Mouse (Mus musculus): ENCODE results near the gene Evc. TPM values are rescaled to one million over a fixed set of nuclear protein-coding genes. Genes with fewer than 3 reads are reported as not detected.

The Evc gene
- polyA plus RNA-seq (2012; fragmentation: generic; extraction: Trizol): 22.2 TPM
- long read RNA-seq, experiment 1, full-length matches to known transcripts: 4 of 17 reads
- long read RNA-seq, experiment 1, partial matches to known transcripts: 2 of 17 reads
- long read RNA-seq, experiment 1, other reads (novel, unspliced or antisense): 11 of 17 reads
- long read RNA-seq, experiment 2, full-length matches to known transcripts: 76 of 178 reads
- long read RNA-seq, experiment 2, partial matches to known transcripts: 26 of 178 reads
- long read RNA-seq, experiment 2, other reads (novel, unspliced or antisense): 76 of 178 reads

- H3K27me3 ChIP-seq (ENCODE audit: control insufficient read depth, insufficient read depth, insufficient read length): no peaks in the 10 kb centered on the region
Observed at GRCm38 (mm10) chr5:37336485-37337105, at the start of gene Evc. TSS of gene Evc (minus strand) at chr5:37336894.

GRCm38 (mm10) chr5:37383570-37383969, 46.9 kb upstream of the Evc start:
- Histone ChIP-seq H3K79me2 (ENCODE audit: control insufficient read depth, insufficient read depth) (no peaks in the 10 kb centered on the region), H3K79me3 (ENCODE audit: low read depth) (no peaks in the 10 kb centered on the region), H3ac (ENCODE audit: control insufficient read depth, insufficient read length, low read depth) (no peak overlapping the region), H3K36me3 (ENCODE audit: control insufficient read depth, insufficient read depth) (peaks cover 31% of the 10 kb centered on the region), H3K27me3 (ENCODE audit: control insufficient read depth, insufficient read depth, insufficient read length) (no peaks in the 10 kb centered on the region), H3K4me3 (ENCODE audit: insufficient read depth, poor library complexity, severe bottlenecking) (no peak overlapping the region)
- no peak for TF ChIP-seq FOSL1 (IDR thresholded peaks at IDR 0.05; ENCODE audit: insufficient read depth, low read length, poor library complexity, severe bottlenecking)
- TF ChIP-seq MYOD1 (IDR thresholded peaks at IDR 0.05; ENCODE audit: control insufficient read depth, insufficient read length, low read depth): no peak
- TF ChIP-seq CEBPB (IDR thresholded peaks at IDR 0.05; ENCODE audit: low read depth): no peak
- TF ChIP-seq MYOG (IDR thresholded peaks at IDR 0.05; ENCODE audit: control insufficient read depth, extremely low read depth, insufficient read length): no peak
- no peak for TF ChIP-seq MAX (IDR thresholded peaks at IDR 0.05)
- no peak for TF ChIP-seq CTCF (IDR thresholded peaks at IDR 0.05; ENCODE audit: control insufficient read depth, insufficient read depth, insufficient read length)
- no peak for TF ChIP-seq USF1 (IDR thresholded peaks at IDR 0.05; ENCODE audit: low read depth)

More at GRCm38 (mm10) chr5:37336485-37337105, at the start of gene Evc:
- peak within 1 kb of the TSS; percentile 34 for H3K4me3 ChIP-seq (ENCODE audit: insufficient read depth, poor library complexity, severe bottlenecking)
- no peaks in the 10 kb centered on the region for H3K36me3 ChIP-seq (ENCODE audit: control insufficient read depth, insufficient read depth)
- TF ChIP-seq MAX (IDR thresholded peaks at IDR 0.05) (no peak), CEBPB (IDR thresholded peaks at IDR 0.05; ENCODE audit: low read depth) (no peak), FOSL1 (IDR thresholded peaks at IDR 0.05; ENCODE audit: insufficient read depth, low read length, poor library complexity, severe bottlenecking) (no peak), MYOD1 (IDR thresholded peaks at IDR 0.05; ENCODE audit: control insufficient read depth, insufficient read length, low read depth) (no peak), CTCF (IDR thresholded peaks at IDR 0.05; ENCODE audit: control insufficient read depth, insufficient read depth, insufficient read length) (no peak), MYOG (IDR thresholded peaks at IDR 0.05; ENCODE audit: control insufficient read depth, extremely low read depth, insufficient read length) (no peak), USF1 (IDR thresholded peaks at IDR 0.05; ENCODE audit: low read depth) (no peak)
- peaks cover 17% of the 10 kb centered on the region for H3K79me2 ChIP-seq (ENCODE audit: control insufficient read depth, insufficient read depth)
- peak within 1 kb of the TSS; percentile 86 for H3ac ChIP-seq (ENCODE audit: control insufficient read depth, insufficient read length, low read depth)
- no peaks in the 10 kb centered on the region for H3K79me3 ChIP-seq (ENCODE audit: low read depth)

- Histone ChIP-seq H3K36me3 (ENCODE audit: control insufficient read depth, insufficient read depth) (peaks cover 25% of the 10 kb centered on the region), H3K79me3 (ENCODE audit: low read depth) (no peaks in the 10 kb centered on the region), H3K4me3 (ENCODE audit: insufficient read depth, poor library complexity, severe bottlenecking) (no peak overlapping the region), H3ac (ENCODE audit: control insufficient read depth, insufficient read length, low read depth) (no peak overlapping the region), H3K79me2 (ENCODE audit: control insufficient read depth, insufficient read depth) (no peaks in the 10 kb centered on the region), H3K27me3 (ENCODE audit: control insufficient read depth, insufficient read depth, insufficient read length) (no peaks in the 10 kb centered on the region)
- TF ChIP-seq MAX (IDR thresholded peaks at IDR 0.05) (no peak), MYOD1 (IDR thresholded peaks at IDR 0.05; ENCODE audit: control insufficient read depth, insufficient read length, low read depth) (no peak), MYOG (IDR thresholded peaks at IDR 0.05; ENCODE audit: control insufficient read depth, extremely low read depth, insufficient read length) (no peak), FOSL1 (IDR thresholded peaks at IDR 0.05; ENCODE audit: insufficient read depth, low read length, poor library complexity, severe bottlenecking) (no peak), CTCF (IDR thresholded peaks at IDR 0.05; ENCODE audit: control insufficient read depth, insufficient read depth, insufficient read length) (no peak), USF1 (IDR thresholded peaks at IDR 0.05; ENCODE audit: low read depth) (no peak), CEBPB (IDR thresholded peaks at IDR 0.05; ENCODE audit: low read depth) (no peak)
Observed at GRCm38 (mm10) chr5:37380641-37381040, 43.9 kb upstream of the Evc start.

- TF ChIP-seq MAX (IDR thresholded peaks at IDR 0.05): no peak
- TF ChIP-seq MYOD1 (IDR thresholded peaks at IDR 0.05; ENCODE audit: control insufficient read depth, insufficient read length, low read depth): no peak
- no peak for TF ChIP-seq CEBPB (IDR thresholded peaks at IDR 0.05; ENCODE audit: low read depth)
- TF ChIP-seq CTCF (IDR thresholded peaks at IDR 0.05; ENCODE audit: control insufficient read depth, insufficient read depth, insufficient read length): no peak
- no peak for TF ChIP-seq FOSL1 (IDR thresholded peaks at IDR 0.05; ENCODE audit: insufficient read depth, low read length, poor library complexity, severe bottlenecking)
- TF ChIP-seq MYOG (IDR thresholded peaks at IDR 0.05; ENCODE audit: control insufficient read depth, extremely low read depth, insufficient read length): no peak
- no peak for TF ChIP-seq USF1 (IDR thresholded peaks at IDR 0.05; ENCODE audit: low read depth)
- no peak overlapping the region for H3K4me3 ChIP-seq (ENCODE audit: insufficient read depth, poor library complexity, severe bottlenecking)
- no peak overlapping the region for H3ac ChIP-seq (ENCODE audit: control insufficient read depth, insufficient read length, low read depth)
- peaks cover 30% of the 10 kb centered on the region for H3K36me3 ChIP-seq (ENCODE audit: control insufficient read depth, insufficient read depth)
- H3K79me3 ChIP-seq (ENCODE audit: low read depth): no peaks in the 10 kb centered on the region
- no peaks in the 10 kb centered on the region for H3K79me2 ChIP-seq (ENCODE audit: control insufficient read depth, insufficient read depth)
- H3K27me3 ChIP-seq (ENCODE audit: control insufficient read depth, insufficient read depth, insufficient read length): no peaks in the 10 kb centered on the region
Observed at GRCm38 (mm10) chr5:37377376-37377775, 40.7 kb upstream of the Evc start.

GRCm38 (mm10) chr5:37368796-37369195, 32.1 kb upstream of the Evc start:
- H3K79me3 ChIP-seq (ENCODE audit: low read depth): no peaks in the 10 kb centered on the region
- H3K27me3 ChIP-seq (ENCODE audit: control insufficient read depth, insufficient read depth, insufficient read length): no peaks in the 10 kb centered on the region
- peaks cover 20% of the 10 kb centered on the region for H3K36me3 ChIP-seq (ENCODE audit: control insufficient read depth, insufficient read depth)
- TF ChIP-seq CEBPB (IDR thresholded peaks at IDR 0.05; ENCODE audit: low read depth) (no peak), MYOG (IDR thresholded peaks at IDR 0.05; ENCODE audit: control insufficient read depth, extremely low read depth, insufficient read length) (no peak), MAX (IDR thresholded peaks at IDR 0.05) (no peak), USF1 (IDR thresholded peaks at IDR 0.05; ENCODE audit: low read depth) (no peak), FOSL1 (IDR thresholded peaks at IDR 0.05; ENCODE audit: insufficient read depth, low read length, poor library complexity, severe bottlenecking) (no peak), MYOD1 (IDR thresholded peaks at IDR 0.05; ENCODE audit: control insufficient read depth, insufficient read length, low read depth) (no peak), CTCF (IDR thresholded peaks at IDR 0.05; ENCODE audit: control insufficient read depth, insufficient read depth, insufficient read length) (no peak)
- H3K79me2 ChIP-seq (ENCODE audit: control insufficient read depth, insufficient read depth): no peaks in the 10 kb centered on the region
- no peak overlapping the region for H3K4me3 ChIP-seq (ENCODE audit: insufficient read depth, poor library complexity, severe bottlenecking)
- H3ac ChIP-seq (ENCODE audit: control insufficient read depth, insufficient read length, low read depth): no peak overlapping the region
